Mouse (Mus musculus) bone marrow, adult 2 months (tissue): Measurements from ENCODE around the gene Ssb. TPM values are rescaled to one million over a fixed set of nuclear protein-coding genes. Genes with fewer than 3 reads are reported as not detected.
A peak's percentile ranks its signal among the peaks of the same experiment; 100 is the strongest.
"Not testable (repeated sequence)": the region's sequence is repeated elsewhere in the genome, so short reads cannot be mapped to it uniquely, and the experiment has no call there.

ENCODE experiments used
- H3K27ac ChIP-seq: fragments of 200-500 bp; 2 replicates; pipeline ENCODE4 v1.5.1; 2012; ENCODE audit warnings: low read depth, mild to moderate bottlenecking, control low read depth, inconsistent platforms, low read length; ENCODE audit not compliant: control insufficient read depth, poor library complexity, insufficient read depth
- H3K4me1 ChIP-seq: fragments of 200-500 bp; 2 replicates; pipeline ENCODE4 v1.6.1; 2011; ENCODE audit warnings: low read length; ENCODE audit not compliant: control insufficient read depth, insufficient read depth
- H3K4me3 ChIP-seq: fragments of 200-500 bp; replicated peaks from 2 replicates; pipeline ENCODE3; 2011; ENCODE audit warnings: mild to moderate bottlenecking, low read depth, low read length, control low read depth; ENCODE audit not compliant: control insufficient read depth
- CTCF ChIP-seq: fragments of 200-500 bp; IDR thresholded peaks from 2 replicates; pipeline ENCODE4 v1.5.1; 2011; ENCODE audit warnings: low read length, control low read depth; ENCODE audit not compliant: control insufficient read depth, insufficient read depth
- POLR2A ChIP-seq: fragments of 200-500 bp; IDR thresholded peaks from 2 replicates; pipeline ENCODE4 v1.6.1; 2011; ENCODE audit warnings: low read depth, mild to moderate bottlenecking, control low read depth, low read length, borderline replicate concordance; ENCODE audit not compliant: control insufficient read depth
- WGBS: fragments of 180-500 bp; shearing (Covaris S2); methylation state at CpG from one replicate; pipeline ENCODE4 v1.1.7; 2018; 5-methylcytosine and 5-hydroxymethylcytosine counted together
- polyA plus RNA-seq: library from polyadenylated mRNA; stranded (reverse); fragments of >200 nt; gene quantifications from 2 replicates; pipeline ENCODE4 v1.2.4, GENCODE M21; 2011; ENCODE audit warnings: low replicate concordance; ENCODE audit not compliant: missing spikeins, insufficient read depth, insufficient read length

Ssb gene
- polyA plus RNA-seq, 1 experiment = 240 TPM

DNA sequence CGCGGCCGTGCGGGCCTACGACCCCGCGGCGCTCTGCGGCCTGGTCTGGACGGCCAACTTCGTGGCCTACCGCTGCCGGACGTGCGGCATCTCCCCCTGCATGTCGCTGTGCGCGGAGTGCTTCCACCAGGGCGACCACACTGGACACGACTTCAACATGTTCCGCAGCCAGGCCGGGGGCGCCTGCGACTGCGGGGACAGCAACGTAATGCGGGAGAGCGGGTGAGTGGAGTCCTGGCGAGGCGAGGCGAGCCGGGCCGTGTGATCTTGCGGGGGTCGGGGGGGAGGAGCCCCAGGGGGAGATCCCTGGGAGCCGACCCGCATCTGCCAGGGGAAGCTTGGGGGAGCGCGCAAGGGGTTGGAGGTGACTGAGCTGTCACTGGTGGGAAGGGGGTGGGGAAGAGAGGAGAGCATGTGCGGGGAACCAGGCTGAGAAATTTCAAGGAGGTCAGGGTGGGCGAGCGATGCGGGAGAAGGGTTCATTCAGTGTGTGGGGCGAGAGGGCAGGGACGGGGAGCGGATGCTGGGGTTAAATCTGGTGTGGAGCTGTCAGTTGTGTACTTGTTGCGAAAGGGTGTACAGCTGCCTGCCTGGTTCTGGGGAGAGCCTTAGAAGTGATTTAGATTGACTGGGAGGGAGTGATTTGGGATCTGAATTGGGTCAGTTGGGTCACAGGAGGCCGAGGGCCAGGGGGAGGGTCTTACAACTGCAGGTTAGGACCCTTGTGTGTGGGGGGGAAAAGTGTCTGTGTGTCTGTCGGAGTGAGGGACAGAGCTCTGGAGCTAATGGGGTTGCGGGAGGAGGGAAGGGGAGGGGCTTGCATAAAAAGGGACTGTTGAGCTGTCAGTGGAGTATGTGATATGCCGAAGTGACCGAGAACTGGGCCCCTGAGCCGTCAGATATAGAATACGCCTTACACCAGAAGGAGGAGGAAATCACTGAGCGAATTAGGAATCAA lies 36.5 kb downstream of the Ssb start:
- TF ChIP-seq CTCF (no peak), POLR2A (0 out of 2 replicates have a peak, but pooled peaks have one; percentile 22)
- H3K27ac ChIP-seq = peak overlapping the region; percentile 96
- under 1% methylated on average over 55 of the region's 55 CpGs for WGBS
- H3K4me1 ChIP-seq = no peaks in the 10 kb centered on the region; the same call in 1 of the 2 replicates
- H3K4me3 ChIP-seq = peak overlapping the region; percentile 97

- 83% methylated on average over 3 of the region's 3 CpGs for WGBS
- H3K27ac ChIP-seq = no peak overlapping the region
- TF ChIP-seq CTCF = no peak
- no peak for TF ChIP-seq POLR2A
- H3K4me3 ChIP-seq = no peak overlapping the region
- no peaks in the 10 kb centered on the region; the same call in 1 of the 2 replicates for H3K4me1 ChIP-seq
Observed at GRCm38 (mm10) chr2:69903541-69903940, 42.2 kb downstream of the Ssb start.

DNA sequence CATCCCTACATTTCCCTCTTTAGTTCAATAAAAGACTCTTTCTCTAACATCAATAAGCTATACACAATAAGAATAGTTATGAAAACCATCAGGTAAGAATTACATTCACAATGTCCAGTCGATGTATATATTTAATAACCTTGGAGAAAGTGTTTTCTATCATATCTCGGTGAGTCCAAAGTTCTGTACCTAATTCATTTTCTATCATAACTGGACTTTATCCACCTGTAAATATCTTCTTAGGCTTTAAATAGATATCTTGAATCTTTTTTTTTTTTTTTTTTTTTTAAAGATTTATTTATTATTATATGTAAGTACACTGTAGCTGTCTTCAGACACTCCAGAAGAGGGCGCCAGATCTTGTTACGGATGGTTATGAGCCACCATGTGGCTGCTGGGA lies 46.0 kb downstream of the Ssb start:
- H3K4me3 ChIP-seq, H3K27ac ChIP-seq, H3K4me1 ChIP-seq: not testable (repeated sequence)
- 77% methylated on average over 4 of the region's 4 CpGs for WGBS

DNA sequence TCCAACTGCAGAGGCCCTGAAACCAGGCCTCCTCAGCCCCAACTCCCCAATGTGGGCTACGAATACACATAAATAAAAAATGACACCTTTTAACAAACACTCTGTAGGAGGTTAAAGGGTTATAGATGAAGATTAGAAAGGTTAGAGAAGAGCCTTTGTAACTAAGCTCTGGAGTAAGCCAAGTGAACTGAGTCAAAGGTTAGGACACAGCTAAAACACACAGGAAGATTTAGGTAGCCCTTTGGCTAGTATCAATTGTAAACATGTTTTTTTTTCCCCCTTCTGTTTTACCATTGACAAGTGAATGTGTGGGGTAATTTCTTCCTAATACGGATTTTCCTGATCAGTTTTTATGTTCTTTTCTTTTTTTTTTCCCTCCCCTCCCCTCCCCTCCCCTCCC lies 51.4 kb downstream of the Ssb start:
- WGBS = 83% methylated on average over 2 of the region's 2 CpGs
- Histone ChIP-seq H3K4me3 (no peak overlapping the region), H3K4me1 (no peaks in the 10 kb centered on the region), H3K27ac (no peak overlapping the region)
- TF ChIP-seq POLR2A = no peak
- no peak for TF ChIP-seq CTCF

GRCm38 (mm10) chr2:69917301-69917700 lies 55.9 kb downstream of the Ssb start:
- TF ChIP-seq POLR2A = no peak
- TF ChIP-seq CTCF = no peak
- no peak overlapping the region for H3K27ac ChIP-seq
- 89% methylated on average over 3 of the region's 3 CpGs for WGBS
- no peaks in the 10 kb centered on the region for H3K4me1 ChIP-seq
- no peak overlapping the region for H3K4me3 ChIP-seq

Other genes starting within 250 kb of the Ssb start
- gene Bbs5, start 214.4 kb upstream of the Ssb start, polyA plus RNA-seq = 5.6 TPM in 1 of 2 replicates, not detected in the other
- gene Klhl41, start 191.4 kb upstream of the Ssb start, polyA plus RNA-seq = 0.60 TPM in 1 of 2 replicates, not detected in the other
- gene Fastkd1, start 148.0 kb upstream of the Ssb start, polyA plus RNA-seq = 2.0 and 5.9 TPM in 2 replicates
- 43.1 and 83.4 TPM in 2 replicates for gene Ppig, start 139.0 kb upstream of the Ssb start, polyA plus RNA-seq
- gene Ccdc173, start 72.0 kb upstream of the Ssb start, polyA plus RNA-seq = 1.1 and 1.9 TPM in 2 replicates
- 6.6 and 13.8 TPM in 2 replicates for gene Phospho2, start 71.9 kb upstream of the Ssb start, polyA plus RNA-seq
- 4.9 and 6.2 TPM in 2 replicates for gene Klhl23, start 39.6 kb upstream of the Ssb start, polyA plus RNA-seq
- gene Mettl5, start 24.1 kb downstream of the Ssb start, polyA plus RNA-seq = 8.8 and 10.8 TPM in 2 replicates
- gene Ubr3, start 35.7 kb downstream of the Ssb start, polyA plus RNA-seq = 17.1 and 20.8 TPM in 2 replicates
- not detected in 2 replicates for gene Myo3b, start 177.6 kb downstream of the Ssb start, polyA plus RNA-seq